Mouse (Mus musculus): ENCODE results near the gene Pdgfa. TPM values are rescaled to one million over a fixed set of nuclear protein-coding genes. Genes with fewer than 3 reads are reported as not detected.

The Pdgfa gene
- polyA plus RNA-seq, 1 experiment from 2014 or later = 4.9 TPM

- Histone ChIP-seq H3K9ac (replicated peaks) (no peak overlapping the region), H3K27me3 (no peaks in the 10 kb centered on the region), H3K4me3 (no peak overlapping the region), H3K4me1 (peaks cover 23% of the 10 kb centered on the region), H3K9me3 (no peaks in the 10 kb centered on the region), H3K27ac (replicated peaks) (no peak overlapping the region), H3K36me3 (no peaks in the 10 kb centered on the region), H3K4me2 (replicated peaks) (no peak overlapping the region)
- no peak for ATAC-seq (ENCODE audit: low FRiP score, low read depth)
- 91% methylated on average over 5 of the region's 5 CpGs for WGBS
Measured at GRCm38 (mm10) chr5:138946931-138947330, 50.2 kb downstream of the Pdgfa start.

GRCm38 (mm10) chr5:138945011-138945410 is 52.2 kb downstream of the Pdgfa start:
- WGBS = 87% methylated on average over 3 of the region's 3 CpGs
- Histone ChIP-seq H3K27me3 (no peaks in the 10 kb centered on the region), H3K27ac (replicated peaks) (no peak overlapping the region), H3K4me2 (replicated peaks) (no peak overlapping the region), H3K36me3 (no peaks in the 10 kb centered on the region), H3K9me3 (no peaks in the 10 kb centered on the region), H3K4me1 (peaks cover 23% of the 10 kb centered on the region), H3K9ac (replicated peaks) (no peak overlapping the region), H3K4me3 (no peak overlapping the region)
- ATAC-seq (ENCODE audit: low FRiP score, low read depth) = no peak

- Histone ChIP-seq H3K9ac (replicated peaks) (no peak overlapping the region), H3K9me3 (no peaks in the 10 kb centered on the region), H3K4me3 (no peak overlapping the region), H3K36me3 (no peaks in the 10 kb centered on the region), H3K4me2 (replicated peaks) (no peak overlapping the region), H3K4me1 (peaks cover 23% of the 10 kb centered on the region), H3K27ac (replicated peaks) (no peak overlapping the region), H3K27me3 (no peaks in the 10 kb centered on the region)
- 90% methylated on average over 7 of the region's 7 CpGs for WGBS
- no peak for ATAC-seq (ENCODE audit: low FRiP score, low read depth)
Measured at GRCm38 (mm10) chr5:138944551-138944950, 52.6 kb downstream of the Pdgfa start.

GRCm38 (mm10) chr5:138941842-138942241 is 55.3 kb downstream of the Pdgfa start:
- H3K27me3 ChIP-seq = no peaks in the 10 kb centered on the region
- ATAC-seq (ENCODE audit: low FRiP score, low read depth) = no peak
- WGBS = 78% methylated on average over 8 of the region's 8 CpGs

GRCm38 (mm10) chr5:138940576-138940975 is 56.6 kb downstream of the Pdgfa start:
- no peak for ATAC-seq (ENCODE audit: low FRiP score, low read depth)

More at GRCm38 (mm10) chr5:138941842-138942241, 55.3 kb downstream of the Pdgfa start:
- H3K4me3 ChIP-seq = no peak overlapping the region
- H3K9me3 ChIP-seq = no peaks in the 10 kb centered on the region
- peaks cover under 1% of the 10 kb centered on the region; the same call in 1 of the 2 replicates for H3K4me1 ChIP-seq
- no peak overlapping the region for H3K27ac ChIP-seq (replicated peaks)
- H3K9ac ChIP-seq (replicated peaks) = no peak overlapping the region
- no peak overlapping the region for H3K4me2 ChIP-seq (replicated peaks)
- no peaks in the 10 kb centered on the region for H3K36me3 ChIP-seq

GRCm38 (mm10) chr5:138938572-138939163 is 58.5 kb downstream of the Pdgfa start:
- no peak for ATAC-seq (ENCODE audit: low FRiP score, low read depth)
- no peaks in the 10 kb centered on the region for H3K36me3 ChIP-seq
- no peak overlapping the region for H3K4me2 ChIP-seq (replicated peaks)
- no peak overlapping the region for H3K27ac ChIP-seq (replicated peaks)
- 72% methylated on average over 3 of the region's 3 CpGs for WGBS
- H3K9ac ChIP-seq (replicated peaks) = no peak overlapping the region
- H3K4me1 ChIP-seq = no peaks in the 10 kb centered on the region
- H3K27me3 ChIP-seq = peaks cover 3% of the 10 kb centered on the region; the same call in 1 of the 2 replicates
- H3K9me3 ChIP-seq = no peaks in the 10 kb centered on the region
- H3K4me3 ChIP-seq = no peak overlapping the region

More at GRCm38 (mm10) chr5:138940576-138940975, 56.6 kb downstream of the Pdgfa start:
- no peak overlapping the region for H3K4me2 ChIP-seq (replicated peaks)
- WGBS = 85% methylated on average over 4 of the region's 4 CpGs
- no peak overlapping the region for H3K4me3 ChIP-seq
- H3K9ac ChIP-seq (replicated peaks) = no peak overlapping the region
- no peaks in the 10 kb centered on the region for H3K36me3 ChIP-seq
- no peaks in the 10 kb centered on the region for H3K27me3 ChIP-seq
- H3K9me3 ChIP-seq = no peaks in the 10 kb centered on the region
- H3K4me1 ChIP-seq = no peaks in the 10 kb centered on the region
- H3K27ac ChIP-seq (replicated peaks) = no peak overlapping the region

GRCm38 (mm10) chr5:138936399-138937089 is 60.6 kb downstream of the Pdgfa start:
- WGBS = 85% methylated on average over 8 of the region's 8 CpGs
- H3K9ac ChIP-seq (replicated peaks) = no peak overlapping the region
- no peak for ATAC-seq (ENCODE audit: low FRiP score, low read depth)
- H3K27me3 ChIP-seq = peaks cover 22% of the 10 kb centered on the region
- H3K4me3 ChIP-seq = no peak overlapping the region
- H3K4me1 ChIP-seq = peaks cover 16% of the 10 kb centered on the region
- no peaks in the 10 kb centered on the region for H3K36me3 ChIP-seq
- no peak overlapping the region for H3K4me2 ChIP-seq (replicated peaks)
- H3K27ac ChIP-seq (replicated peaks) = no peak overlapping the region
- no peaks in the 10 kb centered on the region for H3K9me3 ChIP-seq

GRCm38 (mm10) chr5:138934540-138934939 is 62.6 kb downstream of the Pdgfa start:
- no peak overlapping the region for H3K9ac ChIP-seq (replicated peaks)
- H3K36me3 ChIP-seq = no peaks in the 10 kb centered on the region
- peaks cover 34% of the 10 kb centered on the region for H3K4me1 ChIP-seq
- no peak overlapping the region for H3K4me2 ChIP-seq (replicated peaks)
- no peak for ATAC-seq (ENCODE audit: low FRiP score, low read depth)
- H3K4me3 ChIP-seq = no peak overlapping the region
- H3K9me3 ChIP-seq = no peaks in the 10 kb centered on the region
- no peak overlapping the region for H3K27ac ChIP-seq (replicated peaks)
- 68% methylated on average over 6 of the region's 6 CpGs for WGBS
- peaks cover 39% of the 10 kb centered on the region for H3K27me3 ChIP-seq

- Histone ChIP-seq H3K4me1 (peaks cover 34% of the 10 kb centered on the region), H3K27ac (replicated peaks) (no peak overlapping the region), H3K9me3 (no peaks in the 10 kb centered on the region), H3K36me3 (no peaks in the 10 kb centered on the region), H3K4me2 (replicated peaks) (peak overlapping the region; percentile 23), H3K27me3 (peaks cover 39% of the 10 kb centered on the region), H3K9ac (replicated peaks) (no peak overlapping the region), H3K4me3 (no peak overlapping the region)
- 10% methylated on average over 18 of the region's 18 CpGs for WGBS
- no peak for ATAC-seq (ENCODE audit: low FRiP score, low read depth)
Measured at GRCm38 (mm10) chr5:138932460-138933432, 64.4 kb downstream of the Pdgfa start.

- H3K4me2 ChIP-seq (replicated peaks) = peak overlapping the region; percentile 23
- 5% methylated on average over 13 of the region's 13 CpGs for WGBS
- no peak for ATAC-seq (ENCODE audit: low FRiP score, low read depth)
- H3K27ac ChIP-seq (replicated peaks) = no peak overlapping the region
- no peaks in the 10 kb centered on the region for H3K36me3 ChIP-seq
- no peak overlapping the region for H3K9ac ChIP-seq (replicated peaks)
- H3K4me3 ChIP-seq = no peak overlapping the region
- H3K4me1 ChIP-seq = peaks cover 34% of the 10 kb centered on the region
- peaks cover 39% of the 10 kb centered on the region for H3K27me3 ChIP-seq
- H3K9me3 ChIP-seq = no peaks in the 10 kb centered on the region
Measured at GRCm38 (mm10) chr5:138931836-138932235, 65.3 kb downstream of the Pdgfa start.

- no peak for ATAC-seq (ENCODE audit: low FRiP score, low read depth)
- H3K9ac ChIP-seq (replicated peaks) = no peak overlapping the region
- peaks cover 39% of the 10 kb centered on the region for H3K27me3 ChIP-seq
- no peaks in the 10 kb centered on the region for H3K36me3 ChIP-seq
- no peak overlapping the region for H3K4me3 ChIP-seq
- WGBS = 74% methylated on average over 10 of the region's 10 CpGs
- no peak overlapping the region for H3K4me2 ChIP-seq (replicated peaks)
- H3K9me3 ChIP-seq = no peaks in the 10 kb centered on the region
- H3K4me1 ChIP-seq = peaks cover 34% of the 10 kb centered on the region
- no peak overlapping the region for H3K27ac ChIP-seq (replicated peaks)
Measured at GRCm38 (mm10) chr5:138929879-138930507, 67.2 kb downstream of the Pdgfa start.
